Mouse (Mus musculus) heart, adult 2 months (tissue): ENCODE measurements around the gene Pick1. TPM values are rescaled to one million over a fixed set of nuclear protein-coding genes. Genes with fewer than 3 reads are reported as not detected.
A peak's percentile ranks its signal among the peaks of the same experiment; 100 is the strongest.

Experiments
- DNase-seq, 2 experiments: peaks; one replicate each; pipeline ENCODE4 v3.0.0; 2021
- H3K27ac ChIP-seq: fragments of 200-600 bp; 2 replicates; pipeline ENCODE4 v1.8.1; 2022
- H3K27me3 ChIP-seq: fragments of 200-500 bp; 2 replicates; pipeline ENCODE4 v1.6.1; 2012; ENCODE audit warnings: mild to moderate bottlenecking, low read length, inconsistent platforms, mixed read lengths; ENCODE audit not compliant: control insufficient read depth, insufficient read depth
- H3K36me3 ChIP-seq: fragments of 200-500 bp; 2 replicates; pipeline ENCODE4 v1.6.1; 2012; ENCODE audit warnings: low read length, inconsistent platforms; ENCODE audit not compliant: control insufficient read depth, insufficient read depth
- H3K4me1 ChIP-seq: fragments of 200-500 bp; 2 replicates; pipeline ENCODE4 v1.6.1; 2011; ENCODE audit warnings: low read length; ENCODE audit not compliant: control insufficient read depth, insufficient read depth
- H3K4me3 ChIP-seq: fragments of 200-600 bp; 2 replicates; pipeline ENCODE4 v1.8.1; 2022
- H3K79me2 ChIP-seq: fragments of 200-500 bp; replicated peaks from 2 replicates; pipeline ENCODE4 v1.6.1; 2012; ENCODE audit warnings: mild to moderate bottlenecking, inconsistent platforms, low read length, moderate library complexity, mixed read lengths; ENCODE audit not compliant: control insufficient read depth, insufficient read depth
- H3K9ac ChIP-seq: fragments of 200-500 bp; 2 replicates; pipeline ENCODE4 v1.6.1; 2012; ENCODE audit warnings: low read depth, mild to moderate bottlenecking, control low read depth, inconsistent platforms, low read length, mixed read lengths
- CTCF ChIP-seq: fragments of 200-600 bp; IDR thresholded peaks from 2 replicates; pipeline ENCODE4 v1.8.1; 2022; ENCODE audit warnings: antibody characterized with exemption, mild to moderate bottlenecking, moderate library complexity
- EP300 ChIP-seq: fragments of 200-500 bp; IDR thresholded peaks from 2 replicates; pipeline ENCODE4 v1.6.1; 2011; ENCODE audit warnings: low read depth, low read length, control low read depth; ENCODE audit not compliant: insufficient read depth
- POLR2A ChIP-seq: fragments of 200-500 bp; IDR thresholded peaks from 2 replicates; pipeline ENCODE4 v1.6.1; 2011; ENCODE audit warnings: mild to moderate bottlenecking, low read depth, low read length, control low read depth; ENCODE audit not compliant: insufficient read depth
- WGBS: fragments of 180-500 bp; shearing (Covaris S2); methylation state at CpG from one replicate; pipeline ENCODE4 v1.1.7; 2018; 5-methylcytosine and 5-hydroxymethylcytosine counted together
- intact Hi-C: fragments of 180-260 bp; cut with DNase I; formaldehyde crosslinking; loops from one replicate; pipeline ENCODE4 v1.15.1; 2025
- polyA plus RNA-seq: library from polyadenylated mRNA; depleted of rRNA; stranded (reverse); fragments of >200 nt; gene quantifications from 2 replicates; pipeline ENCODE4 v1.2.3, GENCODE M21; 2012
- total RNA-seq, 2 experiments: library from RNA; stranded (reverse); gene quantifications; 2 replicates each; pipeline ENCODE4 v1.2.3; 2021

Gene Pick1
- total and polyA plus RNA-seq, 3 experiments, result 21.3 to 27.7 (median 24.0) TPM

DNA sequence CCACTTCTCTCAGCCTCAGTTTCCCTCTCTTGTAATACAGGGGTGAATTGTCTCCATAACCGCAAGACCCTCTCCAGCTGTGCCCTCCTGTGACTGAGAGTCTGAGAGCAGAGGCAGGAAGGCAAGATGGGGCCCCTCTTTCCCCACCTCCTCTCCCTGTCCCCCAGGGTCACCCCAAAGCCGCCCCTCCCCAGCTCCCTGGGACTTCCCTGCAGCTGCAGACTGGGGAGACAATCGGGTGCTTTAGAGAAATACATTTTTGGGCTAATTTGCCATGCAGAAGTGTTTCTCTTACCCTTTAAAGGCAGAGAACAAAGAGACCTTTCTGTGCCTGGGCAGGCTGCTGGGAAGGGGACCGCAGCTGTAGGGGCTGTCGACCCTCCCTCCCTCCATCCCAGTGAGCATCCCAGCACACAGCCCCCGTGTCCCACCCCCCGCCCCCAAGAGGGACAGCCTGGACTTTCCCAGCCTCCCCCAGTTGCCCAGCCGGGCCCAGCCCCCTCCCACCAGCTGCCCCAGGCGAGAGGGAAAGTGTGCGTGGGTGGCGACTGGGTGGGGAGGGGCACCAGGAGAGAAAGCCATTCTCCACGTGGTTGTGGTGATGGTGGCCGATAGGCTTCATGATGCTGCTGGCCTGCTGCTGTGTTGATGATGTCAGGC is 27.4 kb upstream of the Pick1 start:
- WGBS, result 38% methylated on average over 13 of the region's 13 CpGs
- Histone ChIP-seq H3K4me3 (no peak overlapping the region), H3K9ac (no peak overlapping the region), H3K36me3 (no peaks in the 10 kb centered on the region), H3K27ac (no peak overlapping the region), H3K4me1 (no peaks in the 10 kb centered on the region), H3K79me2 (no peaks in the 10 kb centered on the region), H3K27me3 (no peaks in the 10 kb centered on the region)
- TF ChIP-seq POLR2A (no peak), CTCF (no peak), EP300 (no peak)
- DNase-seq, result no peak
- intact Hi-C loops, result no loop called here

DNA sequence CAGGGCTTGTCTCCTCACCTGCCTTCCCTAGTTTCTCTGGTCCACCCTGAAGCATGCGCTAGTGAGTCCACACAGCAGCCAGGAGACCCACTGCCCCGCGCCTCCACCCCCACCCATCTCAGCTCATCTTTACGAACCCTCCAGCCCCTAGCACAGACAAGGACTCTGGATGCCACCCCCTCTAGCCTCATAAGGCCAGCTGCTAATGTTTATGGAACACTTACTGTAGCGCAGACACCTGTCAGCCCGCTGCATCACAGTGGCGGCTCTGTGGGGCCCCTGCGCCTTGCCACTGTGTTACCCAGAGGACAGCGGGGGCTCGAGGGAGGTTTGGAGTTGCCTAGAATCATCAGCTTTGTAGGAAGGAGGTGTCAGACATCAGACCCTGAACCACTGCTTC is 26.4 kb upstream of the Pick1 start:
- WGBS, result 51% methylated on average over 10 of the region's 10 CpGs
- H3K79me2 ChIP-seq, result no peaks in the 10 kb centered on the region
- no peak overlapping the region for H3K27ac ChIP-seq
- H3K9ac ChIP-seq, result no peak overlapping the region
- no peak for DNase-seq
- TF ChIP-seq EP300 (no peak), POLR2A (no peak)
- H3K4me3 ChIP-seq, result no peak overlapping the region
- no peaks in the 10 kb centered on the region for H3K36me3 ChIP-seq
- intact Hi-C loops, result no loop called here
- H3K27me3 ChIP-seq, result no peaks in the 10 kb centered on the region
- no peaks in the 10 kb centered on the region for H3K4me1 ChIP-seq

DNA sequence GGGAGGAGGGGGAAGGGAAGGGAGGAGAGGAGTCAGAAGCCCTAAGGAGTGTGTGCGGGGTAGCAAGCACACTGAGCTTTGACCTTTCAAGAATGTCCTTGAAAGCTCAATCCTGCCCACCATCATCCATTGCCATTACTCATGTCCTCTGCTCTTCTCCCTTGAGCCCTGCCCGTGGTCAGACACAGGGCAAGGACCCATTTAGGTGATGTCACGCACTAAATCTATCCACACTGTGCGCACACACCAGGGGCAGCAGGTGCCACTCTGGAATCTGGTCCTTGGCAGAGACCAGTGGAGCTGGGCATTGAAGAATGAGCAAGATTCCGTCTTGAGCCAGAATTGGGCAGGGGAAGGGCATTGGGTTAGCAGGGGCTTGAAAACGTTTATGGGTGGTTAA is 20.8 kb upstream of the Pick1 start:
- Histone ChIP-seq H3K27ac (no peak overlapping the region), H3K79me2 (no peaks in the 10 kb centered on the region), H3K4me3 (no peak overlapping the region), H3K27me3 (no peaks in the 10 kb centered on the region), H3K4me1 (no peaks in the 10 kb centered on the region), H3K9ac (no peak overlapping the region), H3K36me3 (no peaks in the 10 kb centered on the region)
- no peak for TF ChIP-seq EP300
- no peak for TF ChIP-seq CTCF
- no peak for TF ChIP-seq POLR2A
- WGBS, result 65% methylated on average over 6 of the region's 6 CpGs
- intact Hi-C loops, result no loop called here
- DNase-seq, result peak in 1 of 2 experiments; percentile 32

DNA sequence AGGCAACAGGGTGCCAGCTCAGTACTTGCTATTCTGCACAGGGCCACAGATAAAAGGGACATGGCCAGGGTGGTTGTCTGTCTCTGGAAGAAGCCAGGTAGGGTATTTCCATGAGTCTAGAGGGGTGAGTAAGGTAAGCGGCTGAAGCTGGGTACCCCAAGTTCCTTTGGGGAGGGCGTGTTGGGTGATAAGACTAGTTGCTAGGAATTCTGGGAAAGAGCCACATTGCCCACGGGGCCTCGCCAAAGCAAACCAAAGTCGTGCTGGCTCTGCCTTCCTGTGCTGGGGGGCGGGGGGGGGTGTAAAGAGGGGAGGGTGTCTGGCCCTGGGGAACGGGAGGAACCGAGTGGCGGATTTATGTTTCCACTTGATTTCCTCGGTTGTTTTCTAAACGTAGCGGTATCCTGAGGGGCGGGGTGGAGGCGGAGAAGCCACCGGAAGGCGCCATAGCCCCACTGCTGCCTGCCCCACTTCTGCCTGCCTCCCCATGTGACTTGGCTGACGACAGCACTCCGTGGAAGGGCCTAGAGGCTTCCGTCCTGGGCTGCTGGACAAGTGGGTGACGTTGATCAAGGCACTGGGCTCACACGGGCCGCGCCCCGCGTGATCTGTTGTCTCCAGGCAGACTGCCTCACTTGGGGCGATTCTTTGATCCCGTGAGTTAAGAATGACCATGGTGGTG is 20.1 kb upstream of the Pick1 start:
- TF ChIP-seq EP300, result no peak
- no peak for TF ChIP-seq POLR2A
- TF ChIP-seq CTCF, result no peak
- intact Hi-C loops, result no loop called here
- H3K9ac ChIP-seq, result no peak overlapping the region
- no peaks in the 10 kb centered on the region for H3K79me2 ChIP-seq
- H3K27me3 ChIP-seq, result no peaks in the 10 kb centered on the region
- WGBS, result 67% methylated on average over 27 of the region's 27 CpGs
- no peak overlapping the region for H3K4me3 ChIP-seq
- no peaks in the 10 kb centered on the region for H3K4me1 ChIP-seq
- peak; percentile 40 to 72 for DNase-seq
- peak overlapping the region; percentile 43 for H3K27ac ChIP-seq
- no peaks in the 10 kb centered on the region for H3K36me3 ChIP-seq

DNA sequence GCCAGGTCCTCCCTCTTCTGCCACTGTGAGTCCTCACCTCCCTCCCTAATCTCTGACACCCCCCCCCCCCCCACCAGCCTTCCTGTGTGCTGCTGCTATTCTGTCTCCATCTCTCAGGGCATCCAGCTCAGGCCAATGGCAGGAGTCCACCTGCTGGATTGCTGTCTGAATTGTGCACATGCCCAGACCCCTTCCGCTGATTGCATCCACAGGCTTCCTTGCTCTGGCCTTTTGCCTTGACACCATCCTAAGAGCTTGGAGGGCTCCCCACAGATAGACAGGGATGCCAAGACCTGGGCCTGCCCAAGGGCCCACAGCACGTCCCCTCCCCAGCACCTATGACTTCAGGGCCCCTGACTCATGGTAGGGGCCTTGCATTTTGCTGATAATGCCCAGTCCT is 18.6 kb upstream of the Pick1 start:
- intact Hi-C loops, result no loop called here
- no peak overlapping the region for H3K4me3 ChIP-seq
- H3K4me1 ChIP-seq, result no peaks in the 10 kb centered on the region
- no peak for DNase-seq
- no peaks in the 10 kb centered on the region for H3K36me3 ChIP-seq
- H3K9ac ChIP-seq, result no peak overlapping the region
- TF ChIP-seq EP300, result no peak
- TF ChIP-seq POLR2A, result no peak
- TF ChIP-seq CTCF, result no peak
- H3K79me2 ChIP-seq, result no peaks in the 10 kb centered on the region
- no peaks in the 10 kb centered on the region for H3K27me3 ChIP-seq
- WGBS, result 66% methylated on average over 2 of the region's 2 CpGs
- no peak overlapping the region for H3K27ac ChIP-seq

DNA sequence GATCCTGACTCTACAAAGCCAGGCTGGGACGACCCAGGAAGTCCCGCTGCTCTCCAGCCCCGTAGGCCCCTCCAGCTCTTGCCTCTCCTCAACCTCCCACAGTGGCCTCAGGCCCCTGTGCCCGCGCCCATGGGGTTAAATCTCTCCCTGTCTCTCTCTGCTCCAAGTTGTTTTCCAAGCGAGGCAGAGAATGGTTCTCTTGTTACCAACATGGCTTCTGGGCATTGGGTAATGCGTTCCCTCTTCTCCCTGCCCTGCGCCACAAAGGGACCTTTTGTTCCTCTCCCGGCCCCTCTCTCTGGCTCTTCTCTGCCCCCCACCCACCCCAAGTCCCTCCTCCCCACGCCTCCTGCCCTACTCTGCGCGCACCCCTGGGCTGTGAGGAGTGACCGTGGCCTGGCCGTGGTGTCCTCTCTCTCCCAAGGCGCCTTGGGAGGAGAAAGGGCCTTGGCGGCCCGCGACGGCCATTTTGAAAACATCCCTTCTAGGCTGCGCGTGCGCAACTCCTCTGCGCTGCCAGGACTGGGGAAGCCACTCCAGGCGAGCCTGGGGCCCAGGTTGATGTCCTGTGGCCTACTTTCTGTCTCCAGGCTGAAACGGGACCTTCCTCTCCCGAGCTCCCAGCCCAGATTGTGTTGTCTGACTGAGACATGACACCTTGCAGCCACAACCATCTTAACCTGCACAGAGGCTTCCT is 16.1 kb upstream of the Pick1 start:
- no peak overlapping the region for H3K27ac ChIP-seq
- TF ChIP-seq POLR2A (no peak), EP300 (no peak), CTCF (no peak)
- 91% methylated on average over 26 of the region's 26 CpGs for WGBS

More for the DNA sequence above, 16.1 kb upstream of the Pick1 start:
- intact Hi-C loops, result no loop called here
- Histone ChIP-seq H3K9ac (no peak overlapping the region), H3K4me1 (no peaks in the 10 kb centered on the region), H3K27me3 (no peaks in the 10 kb centered on the region), H3K36me3 (no peaks in the 10 kb centered on the region), H3K4me3 (no peak overlapping the region), H3K79me2 (no peaks in the 10 kb centered on the region)
- no peak for DNase-seq
